Mouse (Mus musculus) gastrocnemius, postnatal 25 days (tissue): ENCODE measurements around the gene Srgap3. TPM values are rescaled to one million over a fixed set of nuclear protein-coding genes. Genes with fewer than 3 reads are reported as not detected.

ENCODE experiments used
- DNase-seq: peaks from one replicate; pipeline ENCODE4 v3.0.0; 2022
- total RNA-seq, 2 experiments: library from RNA; stranded (reverse); gene quantifications; 1 replicate in 1 of 2; 2 replicates in 1 of 2; pipeline ENCODE4 v1.2.3; 2021

The Srgap3 gene
- total RNA-seq, 2 experiments from 2014 or later: 1.8 to 2.1 TPM

DNA sequence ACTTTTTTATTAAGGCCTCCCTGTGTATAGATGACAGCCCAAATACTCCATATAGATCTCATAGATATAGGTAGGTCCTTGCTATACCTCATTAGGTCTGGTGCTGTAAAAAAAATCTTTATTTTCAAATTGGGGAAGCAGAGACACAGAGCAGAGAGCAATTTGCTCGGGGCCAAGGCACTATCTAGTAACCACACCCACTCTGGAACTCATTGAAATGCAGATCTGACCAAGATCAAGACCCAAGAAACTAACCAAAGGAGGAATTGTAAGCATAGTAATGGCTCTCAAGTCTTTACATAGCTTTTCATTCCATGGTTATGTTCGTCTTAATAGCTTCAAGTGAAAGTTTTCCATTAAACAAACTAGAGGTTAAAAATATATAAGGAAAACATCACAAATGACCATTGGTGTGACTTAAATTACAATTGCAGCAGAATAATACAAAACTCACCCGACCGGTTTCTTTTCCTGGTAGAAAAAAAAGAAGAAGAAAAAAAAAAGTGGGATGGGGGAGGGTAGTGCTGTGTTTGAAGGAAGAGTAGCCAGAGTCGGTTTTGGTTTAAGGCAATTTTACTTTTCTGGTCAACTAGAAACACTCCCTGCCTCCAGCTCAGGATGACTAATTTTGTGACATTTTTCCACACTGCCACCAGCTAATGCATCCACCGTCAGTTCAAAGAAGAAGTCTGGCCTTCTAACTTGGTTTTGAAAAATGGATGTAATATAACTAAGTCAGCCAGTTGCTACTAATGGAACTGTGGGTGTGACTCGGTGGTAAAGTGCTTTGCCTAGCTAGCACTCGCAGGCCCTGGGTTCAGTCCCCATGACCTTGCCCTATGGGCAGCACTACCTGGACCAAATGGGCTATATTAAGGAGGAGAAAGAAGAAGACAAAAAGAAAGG lies 3.4 kb upstream of the Srgap3 start:
- no peak for DNase-seq

DNA sequence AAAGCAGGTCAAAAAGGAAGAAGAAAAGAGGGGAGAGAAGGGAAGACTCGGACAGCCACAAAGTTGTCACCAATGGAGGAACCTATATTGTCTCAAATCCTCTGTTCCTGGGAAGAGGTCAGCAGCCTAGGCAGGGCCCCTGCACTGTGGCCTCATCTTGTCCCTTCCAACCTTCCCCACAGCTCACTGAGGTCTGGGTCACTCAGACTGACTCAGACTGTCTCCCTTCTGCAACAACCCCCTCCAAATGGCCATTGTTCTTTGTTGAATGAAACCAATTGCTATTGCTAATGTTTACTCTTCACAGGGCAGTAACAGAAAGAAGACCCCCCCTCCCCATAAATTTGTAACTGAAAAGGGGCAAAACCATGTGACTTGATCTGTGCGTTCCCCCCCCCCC lies 2.2 kb upstream of the Srgap3 start:
- DNase-seq: no peak

DNA sequence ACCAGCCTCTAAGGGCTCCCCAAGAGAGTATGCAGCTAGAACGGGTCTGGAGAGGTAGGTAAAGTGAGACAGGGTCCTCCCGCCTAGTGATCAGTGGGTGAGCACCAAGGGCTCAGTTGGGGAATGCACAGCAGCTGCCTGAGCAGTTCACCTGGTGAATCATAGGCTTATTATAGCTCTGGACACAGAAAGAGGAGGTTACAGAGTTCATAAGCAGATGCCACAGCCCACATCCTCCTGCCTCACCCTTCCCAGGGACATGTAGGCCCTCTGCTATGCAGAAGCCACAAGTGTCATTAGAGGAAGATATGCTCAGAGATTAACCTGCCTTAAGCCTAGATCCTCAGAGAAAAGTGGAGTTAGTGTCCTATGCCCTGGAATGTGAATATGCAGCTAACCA lies 1.4 kb upstream of the Srgap3 start:
- DNase-seq: no peak

DNA sequence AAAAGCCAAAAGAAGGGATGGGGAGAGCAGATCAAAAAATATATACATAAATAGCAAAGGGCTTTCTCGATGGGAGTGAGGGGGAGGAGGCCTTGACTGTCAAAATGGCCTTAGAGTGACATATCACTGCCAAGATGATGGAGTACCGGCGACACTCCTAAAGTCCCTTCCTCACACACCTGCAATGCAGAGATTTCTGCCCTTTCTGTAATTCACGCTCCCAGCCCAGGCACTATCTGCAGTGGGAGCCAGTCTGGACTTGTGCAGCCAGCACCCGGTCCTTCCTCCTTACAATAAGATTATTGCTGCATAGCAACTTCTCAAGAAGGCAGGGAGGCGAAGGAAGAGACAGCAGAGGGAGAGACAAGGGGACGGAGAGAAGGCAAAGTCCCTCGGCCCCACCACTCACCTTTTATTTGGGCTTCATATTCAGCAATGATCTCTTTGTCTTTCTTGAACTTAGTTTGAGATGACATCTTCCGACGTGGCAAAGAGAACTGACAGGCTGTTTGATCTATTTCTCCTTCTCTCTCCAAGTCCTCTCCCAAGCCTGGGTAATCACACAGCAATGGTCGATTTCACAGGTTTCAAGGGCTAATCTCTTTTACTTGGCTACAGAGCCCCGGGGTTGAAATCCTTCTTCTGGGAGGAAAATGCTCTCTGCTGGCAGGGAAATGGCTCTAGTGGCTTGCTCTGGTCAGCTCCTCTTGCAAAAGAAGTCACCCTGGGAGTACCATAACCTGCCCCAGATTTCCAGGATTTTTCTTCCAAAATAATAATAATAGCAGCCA lies 850 bp downstream of the Srgap3 start:
- DNase-seq: peak; percentile 16

DNA sequence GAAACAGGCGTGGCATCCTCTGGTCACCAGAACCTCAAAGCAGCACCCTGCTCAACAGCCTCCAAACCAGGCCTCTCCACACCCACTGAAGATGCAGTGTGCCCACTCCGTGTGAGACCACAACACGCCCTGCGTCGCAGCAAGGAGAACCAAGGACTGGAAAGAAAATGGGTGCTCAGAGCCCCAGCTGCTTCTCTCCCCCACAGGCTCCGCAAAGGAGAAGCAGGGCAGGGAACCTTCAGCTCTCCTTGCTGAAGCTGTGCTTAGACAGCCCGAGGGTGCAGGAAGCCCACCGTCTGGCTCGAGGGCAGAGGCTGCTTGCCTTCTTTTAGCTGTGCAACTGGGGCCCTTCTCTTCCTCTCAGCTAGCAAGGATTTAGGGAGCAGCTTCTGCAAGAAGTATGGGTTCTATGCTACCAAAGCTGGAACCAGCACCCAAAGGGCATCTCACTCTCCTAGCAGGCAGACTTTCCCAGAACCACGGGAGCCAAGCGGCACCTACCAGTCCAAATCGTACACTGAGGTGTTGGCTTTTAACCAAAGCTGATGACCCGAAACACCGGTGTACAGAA lies 1.8 kb downstream of the Srgap3 start:
- DNase-seq: no peak

DNA sequence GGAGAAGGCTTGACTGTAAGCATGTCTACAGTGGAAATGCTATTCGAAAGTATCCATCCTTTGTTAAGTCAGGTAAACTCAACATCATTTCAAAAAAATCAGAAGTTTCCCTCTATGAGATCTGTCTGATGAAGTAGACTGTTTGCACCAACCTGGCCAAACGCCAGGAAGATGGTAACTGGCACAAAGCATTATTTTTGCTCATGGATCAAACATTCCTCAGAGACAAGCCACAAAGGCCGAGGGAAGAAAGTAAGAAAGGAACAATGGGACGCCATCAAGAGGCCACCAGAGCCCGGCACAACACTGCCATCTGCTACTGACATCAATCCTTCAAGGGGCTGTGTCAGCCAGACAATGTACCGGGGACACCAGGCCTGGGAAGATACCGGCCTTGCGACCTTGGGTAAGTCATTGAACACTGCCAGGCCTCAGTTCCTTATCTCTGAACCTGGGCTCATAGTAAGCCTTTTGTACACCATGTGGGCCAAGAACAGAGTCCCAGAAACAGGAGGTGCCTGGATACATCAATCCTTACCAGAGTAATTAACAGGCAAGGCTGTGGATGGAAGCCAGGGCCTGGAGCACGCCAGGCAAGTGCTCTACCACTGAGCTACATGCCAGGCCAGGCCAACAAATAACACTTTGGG lies 3.3 kb downstream of the Srgap3 start:
- no peak for DNase-seq

DNA sequence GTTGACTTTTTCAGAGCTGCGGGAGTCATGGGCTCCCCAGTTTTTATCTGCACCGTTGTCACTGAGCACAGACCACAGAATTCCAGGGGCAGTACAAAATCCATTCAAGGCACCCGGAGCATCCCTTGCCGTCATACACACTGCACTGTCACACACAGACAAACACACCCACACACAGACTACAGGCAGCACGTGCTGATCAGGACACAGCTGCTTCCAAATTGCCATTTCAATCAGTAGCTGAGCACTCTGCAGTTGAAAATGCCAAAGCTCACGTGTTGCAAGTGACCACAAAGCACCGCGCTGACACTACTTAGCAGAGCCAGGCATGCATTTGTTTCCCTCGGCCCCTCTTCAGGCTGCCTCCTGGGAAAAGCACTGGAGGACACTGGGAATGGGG lies 7.8 kb downstream of the Srgap3 start:
- DNase-seq: no peak

DNA sequence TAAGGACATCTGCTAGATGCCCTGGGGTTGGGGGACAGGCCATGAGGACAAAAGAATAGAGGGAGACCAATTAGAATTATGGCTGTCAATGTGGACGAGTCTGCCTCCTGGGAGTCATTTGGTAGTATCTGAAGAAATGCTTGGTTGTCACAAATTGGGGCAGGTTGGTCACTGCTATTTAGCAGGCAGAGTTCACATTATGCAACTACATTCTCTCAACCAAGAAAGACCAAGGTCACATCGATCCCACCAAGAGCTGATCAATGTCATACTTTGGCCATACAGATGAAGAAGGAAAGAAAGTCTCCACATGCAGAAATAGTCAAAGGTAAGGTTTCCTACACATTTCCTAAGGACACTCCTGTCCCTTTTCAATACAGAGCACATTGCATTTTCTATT lies 9.3 kb downstream of the Srgap3 start:
- DNase-seq: no peak

DNA sequence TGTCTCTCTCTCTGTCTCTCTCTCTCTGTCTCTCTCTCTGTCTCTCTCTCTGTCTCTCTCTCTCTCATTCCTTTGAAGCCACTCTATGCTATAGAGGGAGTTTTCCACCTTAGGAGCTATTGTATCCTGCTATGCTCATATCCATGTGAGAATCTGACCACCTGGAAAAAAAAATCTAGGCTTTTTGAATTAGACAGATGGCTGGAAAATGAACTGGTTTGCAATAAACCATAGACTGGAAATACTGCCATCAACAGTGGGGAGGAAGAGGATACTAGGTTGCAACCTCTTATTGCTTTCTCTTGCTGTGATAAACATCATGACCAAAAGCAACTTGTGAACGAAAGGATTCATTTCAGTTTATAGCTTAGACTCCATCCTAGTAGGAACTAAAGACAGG lies 12.6 kb downstream of the Srgap3 start:
- DNase-seq: no peak

DNA sequence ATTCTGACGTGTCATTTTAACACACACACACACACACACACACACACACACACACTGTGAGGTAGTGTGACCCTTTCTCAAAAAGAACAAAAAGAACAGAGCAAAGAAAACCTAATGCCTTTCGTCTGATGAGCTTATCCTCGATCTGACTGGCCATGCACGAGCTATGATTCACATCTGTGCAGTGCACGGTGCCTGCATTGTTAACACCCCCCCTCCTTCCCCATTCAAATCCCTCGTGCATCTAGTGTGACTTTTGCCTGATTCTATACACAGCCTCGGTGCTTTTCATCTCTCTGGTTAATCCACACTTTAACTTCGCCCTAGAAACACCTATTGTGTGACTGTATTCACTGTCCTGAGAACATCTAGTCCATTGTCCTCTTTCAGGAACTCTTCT lies 14.5 kb downstream of the Srgap3 start:
- DNase-seq: no peak

DNA sequence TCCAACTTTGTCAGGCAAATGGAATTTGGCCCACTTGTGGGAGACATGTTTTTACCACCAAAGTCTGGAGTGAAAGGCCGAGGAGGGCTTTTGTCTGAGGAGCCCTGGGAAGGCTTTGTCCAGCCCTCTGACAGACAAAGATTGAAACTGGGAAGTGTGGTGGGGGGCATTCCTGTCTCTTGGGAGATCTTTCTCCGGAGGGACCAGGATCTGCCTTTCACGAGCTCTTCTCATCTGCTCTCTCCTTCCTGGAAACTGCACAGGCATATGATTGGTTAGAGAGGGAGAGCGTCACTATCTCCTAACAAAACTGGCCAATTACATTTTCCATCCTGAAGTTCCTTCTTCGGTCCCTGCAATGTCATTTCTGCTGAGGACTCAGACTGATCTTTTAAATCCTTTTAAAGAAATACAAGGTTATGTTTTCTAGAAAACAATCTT lies 17.0 kb downstream of the Srgap3 start:
- DNase-seq: no peak

DNA sequence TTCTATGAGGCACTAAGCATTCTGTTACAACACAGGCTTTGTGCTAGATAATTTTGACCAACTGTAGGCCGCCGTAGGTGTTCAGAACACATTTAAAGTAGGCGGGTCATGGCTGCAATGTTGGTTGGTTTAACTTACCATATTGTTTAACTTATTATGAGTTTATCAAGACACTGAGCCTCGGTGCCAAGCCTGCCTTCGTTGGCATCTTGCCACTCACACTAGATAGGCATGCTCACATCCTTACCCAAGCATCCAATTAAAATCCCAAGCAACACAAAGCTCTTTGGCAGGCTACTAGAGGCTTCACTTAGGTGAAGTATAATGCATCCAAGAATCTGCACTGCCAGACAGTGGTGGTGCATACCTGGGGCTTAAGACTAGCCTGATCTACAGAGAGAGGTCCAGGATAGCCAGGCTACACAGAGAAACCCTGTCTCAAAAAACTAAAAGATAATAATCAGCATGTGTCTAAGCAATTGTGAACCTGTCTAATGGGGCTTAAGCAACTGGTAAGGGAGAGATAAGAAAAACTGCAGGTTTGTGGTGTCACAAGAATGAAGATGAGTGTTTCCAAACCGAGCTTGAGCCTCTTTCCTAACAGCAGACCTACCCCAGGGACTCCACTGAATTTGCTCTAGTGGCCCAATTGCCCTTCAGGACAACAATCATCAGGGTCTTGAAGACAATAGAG lies 17.6 kb downstream of the Srgap3 start:
- DNase-seq: no peak

DNA sequence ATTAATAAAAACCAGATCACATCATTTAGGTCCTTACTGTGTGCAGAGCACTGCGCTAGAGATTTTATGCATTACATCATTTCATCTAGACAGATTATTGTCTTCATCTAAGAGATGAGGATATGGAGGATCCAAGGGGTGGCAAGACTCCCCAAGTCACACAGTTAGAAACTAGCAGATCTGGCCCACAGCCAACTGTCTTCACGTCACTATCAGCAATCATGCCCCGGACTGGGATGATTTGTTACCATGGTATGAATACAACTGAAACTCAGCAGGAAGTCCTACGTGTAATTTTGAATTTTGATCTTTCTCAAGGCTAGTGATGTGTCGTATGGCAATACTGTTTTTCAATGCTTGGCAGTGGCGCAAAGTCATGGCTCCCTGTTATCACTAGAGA lies 18.2 kb downstream of the Srgap3 start:
- no peak for DNase-seq

DNA sequence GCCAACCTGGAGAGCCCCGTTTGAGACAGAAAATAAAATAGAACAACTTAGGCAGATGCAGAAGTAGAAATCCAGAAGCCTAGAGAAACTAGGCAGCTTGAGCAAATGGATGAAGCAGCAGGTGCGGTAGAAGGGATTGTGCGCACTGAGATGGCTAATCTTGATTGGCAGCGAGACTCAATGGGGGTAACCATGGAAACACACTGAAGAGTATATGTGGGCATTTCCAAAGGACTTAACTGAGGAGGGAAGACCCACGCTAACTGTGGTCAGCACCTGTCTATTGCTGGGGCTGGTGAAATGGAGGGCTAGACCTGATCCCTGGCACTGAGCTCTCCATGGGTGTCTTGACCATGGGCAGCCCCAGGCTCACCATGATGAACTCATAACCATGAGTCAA lies 19.7 kb downstream of the Srgap3 start:
- DNase-seq: no peak

DNA sequence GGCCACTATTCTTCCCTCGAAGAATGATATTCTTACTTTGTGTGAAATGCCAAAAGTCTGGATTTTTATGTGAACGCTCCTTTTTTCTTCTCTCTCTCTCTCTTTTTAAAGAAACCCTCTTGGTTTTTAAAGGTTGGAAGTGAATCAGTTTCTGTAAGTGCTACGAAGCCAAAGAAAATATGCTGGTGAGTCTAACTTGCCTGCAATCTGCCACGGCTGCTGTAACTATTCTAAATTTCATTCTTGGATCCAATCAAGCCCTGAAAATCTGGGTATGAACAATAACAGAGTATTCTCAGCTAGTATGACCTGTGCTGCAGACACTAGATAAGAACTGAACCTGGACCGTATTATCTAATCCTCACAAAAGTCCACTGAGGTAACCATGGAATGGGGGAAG lies 21.1 kb downstream of the Srgap3 start:
- no peak for DNase-seq

DNA sequence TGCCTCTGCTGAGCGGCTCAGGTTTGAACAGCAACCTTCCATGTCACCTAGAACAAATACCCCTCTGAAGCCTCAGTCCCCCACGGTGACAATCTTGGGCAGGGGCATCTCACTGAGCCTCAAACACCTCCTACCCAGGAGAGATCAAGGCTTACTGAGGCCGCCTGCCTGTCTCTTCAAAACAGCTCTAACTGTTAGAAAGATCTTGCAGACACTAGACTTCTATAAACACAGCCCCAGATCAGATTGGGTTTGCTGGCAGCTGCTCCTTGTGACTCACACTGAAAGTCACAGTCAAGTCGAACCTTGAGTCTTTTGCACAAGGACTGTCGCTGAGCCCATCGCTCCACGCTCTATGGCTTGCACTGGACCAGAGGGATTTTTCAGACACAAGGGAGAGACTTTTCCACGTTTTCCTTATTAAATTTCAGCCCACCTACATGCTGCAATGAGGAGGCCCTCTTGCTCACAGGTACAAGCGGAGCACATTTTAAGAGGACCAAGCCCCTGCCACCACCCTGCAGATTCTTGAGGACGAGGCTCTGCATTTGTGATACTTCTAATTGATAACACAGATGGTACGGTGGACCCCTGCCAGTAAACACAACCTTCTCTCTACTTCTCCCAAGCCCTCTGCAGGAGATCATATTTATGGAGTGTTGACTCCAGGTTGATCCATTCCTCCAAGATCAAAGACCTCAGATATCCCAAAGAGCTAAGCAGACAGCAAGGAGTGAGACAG lies 21.7 kb downstream of the Srgap3 start:
- DNase-seq: peak; percentile 29

DNA sequence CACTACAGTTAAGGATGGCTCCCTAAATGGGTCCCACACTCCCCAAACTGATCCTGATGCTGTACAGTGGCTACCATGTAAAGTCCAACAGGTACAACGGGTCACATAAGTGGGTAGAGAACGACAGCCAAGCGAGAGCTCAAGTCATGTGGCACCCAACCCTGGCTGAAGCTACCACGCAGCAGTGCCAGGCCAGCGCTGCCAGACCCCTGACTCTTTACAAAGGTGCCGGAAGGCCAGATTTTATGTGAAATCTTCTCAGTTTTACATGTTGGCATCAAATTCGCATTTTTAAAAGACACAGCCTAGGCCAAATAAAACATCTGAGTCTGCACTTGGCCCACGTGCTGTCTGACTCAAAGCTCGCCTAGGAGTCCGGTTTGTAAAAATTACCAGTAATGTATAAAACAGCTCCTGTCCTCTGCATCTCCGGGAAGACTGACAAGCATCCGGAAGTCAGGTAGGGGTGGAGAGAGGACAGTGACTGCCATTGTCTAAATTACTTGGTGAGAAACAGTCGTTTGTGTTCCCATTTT lies 22.4 kb downstream of the Srgap3 start:
- peak; percentile 18 for DNase-seq

DNA sequence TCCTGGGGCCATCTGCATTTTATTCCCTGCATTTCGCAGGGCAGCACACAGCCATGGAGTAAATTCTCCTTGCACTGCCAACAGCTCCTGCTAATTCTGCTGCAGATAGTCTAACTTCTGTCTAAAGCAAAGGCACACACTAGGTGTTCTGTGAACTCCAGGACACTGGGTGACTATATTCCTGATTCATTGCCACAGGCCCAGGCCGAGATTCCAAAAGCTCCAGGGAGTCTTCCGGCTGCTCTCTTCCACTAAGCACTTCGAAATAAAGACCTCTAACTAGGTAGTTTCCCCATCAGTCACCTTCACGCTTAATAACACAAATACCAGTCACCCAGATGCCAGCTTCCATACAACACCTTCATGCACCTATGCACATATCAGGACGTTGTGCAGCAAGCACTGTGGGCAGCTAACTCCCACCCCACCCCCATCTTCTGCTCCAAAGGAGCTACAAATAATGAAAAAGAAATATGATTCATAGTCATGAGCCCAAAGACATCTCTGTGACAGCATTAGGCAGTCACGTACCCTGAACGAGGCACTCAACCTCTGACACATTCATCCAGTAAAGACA lies 26.4 kb downstream of the Srgap3 start:
- no peak for DNase-seq

DNA sequence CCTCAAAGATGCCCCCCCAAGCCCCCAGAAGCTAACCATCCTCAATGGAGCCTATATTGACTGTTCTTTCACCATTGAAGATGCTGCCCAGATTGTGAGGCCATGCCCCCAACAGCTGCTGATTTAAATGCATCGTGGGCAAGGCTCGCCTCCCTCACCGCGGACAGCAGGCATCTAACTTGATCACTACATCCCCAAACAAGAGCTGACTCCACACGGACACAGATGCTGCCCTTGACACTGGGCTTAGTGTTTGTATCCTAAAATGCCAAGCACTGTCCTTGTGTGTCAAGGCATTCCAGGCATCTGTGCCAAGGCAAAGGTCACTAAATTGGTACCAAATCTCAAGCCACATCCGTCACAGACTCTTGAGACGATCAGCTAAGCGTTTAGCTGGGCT lies 29.3 kb downstream of the Srgap3 start:
- no peak for DNase-seq

DNA sequence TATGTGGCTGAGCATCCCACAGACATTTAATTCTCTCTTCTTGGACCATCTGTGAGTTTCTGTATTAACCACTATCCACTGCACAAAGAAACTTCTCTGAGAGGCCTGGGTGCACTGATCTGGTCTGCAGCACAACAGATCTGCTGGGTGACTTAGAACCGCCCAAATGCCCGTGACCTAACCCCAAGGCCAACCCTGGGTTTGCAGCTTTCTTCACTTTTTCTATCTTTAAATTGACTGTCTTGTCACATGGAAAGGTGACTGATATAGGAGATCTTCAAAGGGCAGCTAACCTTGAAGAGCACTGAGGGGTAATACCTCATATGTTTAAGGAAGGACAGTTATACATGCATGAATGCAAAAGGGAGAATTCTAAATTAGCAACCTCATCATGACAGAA lies 30.8 kb downstream of the Srgap3 start:
- no peak for DNase-seq

DNA sequence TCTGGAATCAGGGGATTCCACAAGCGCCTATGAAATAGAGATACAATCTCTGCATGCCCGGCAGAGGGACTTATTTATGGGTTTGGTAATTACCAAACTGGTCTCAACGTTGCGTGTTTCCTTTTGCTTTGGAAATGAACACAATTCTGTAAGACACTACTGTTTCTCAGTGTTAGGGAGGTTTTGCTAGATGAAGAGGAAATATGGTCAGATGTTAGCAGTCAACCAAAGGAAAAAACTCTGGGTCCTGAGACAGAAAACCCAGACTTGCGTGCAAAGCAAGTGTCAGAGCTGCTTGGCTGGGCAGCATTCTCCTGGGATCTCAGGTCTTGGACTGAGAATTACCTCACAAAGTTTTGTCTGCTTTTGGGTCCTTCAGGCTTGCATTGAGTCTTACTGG lies 34.5 kb downstream of the Srgap3 start:
- DNase-seq: no peak
